Mouse (Mus musculus) natural killer cell, adult 2 months (primary cell): ENCODE measurements at regions not wholly inside any gene's neighbourhood (a gene's known extent, or its start where the extent isn't known, plus 50 kb on each side); places are given as distances from the start of the nearest gene placed in this dataset.

Source experiments
- DNase-seq, 2 experiments: peaks; one replicate each; pipeline ENCODE4 v3.0.0; 2022; ENCODE audit warnings: low spot score in 2 of 2

DNA sequence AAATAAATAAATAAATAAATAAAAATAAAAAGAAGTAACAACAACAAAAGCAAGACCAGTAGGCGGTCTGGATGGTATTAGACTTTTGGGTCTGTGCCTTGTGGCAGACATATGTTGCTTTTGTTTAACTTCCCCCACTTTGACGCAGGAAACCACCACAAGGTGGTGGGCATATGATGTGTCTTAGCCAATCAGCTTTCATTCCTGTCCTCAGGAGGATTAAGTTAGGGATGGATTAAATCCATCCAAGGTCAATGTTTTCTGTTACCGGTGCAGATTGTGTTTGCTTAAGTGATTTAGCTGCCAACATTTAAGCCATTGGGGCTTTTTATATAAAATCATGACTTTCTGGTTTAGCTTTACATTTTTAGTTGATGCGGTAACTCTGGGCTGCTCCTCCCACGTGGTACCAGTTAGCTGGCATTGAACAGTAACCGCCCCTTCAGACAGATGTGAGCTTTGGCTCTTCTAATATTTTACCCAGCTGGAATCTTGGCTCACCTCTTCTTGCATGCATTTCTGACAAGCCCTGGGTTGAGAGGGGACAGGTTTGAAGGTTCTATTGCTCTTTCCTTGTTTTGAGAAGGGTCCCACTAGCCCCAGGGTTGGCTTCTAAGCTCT lies 121.0 kb upstream of the Xylt1 start:
- DNase-seq: no peak

DNA sequence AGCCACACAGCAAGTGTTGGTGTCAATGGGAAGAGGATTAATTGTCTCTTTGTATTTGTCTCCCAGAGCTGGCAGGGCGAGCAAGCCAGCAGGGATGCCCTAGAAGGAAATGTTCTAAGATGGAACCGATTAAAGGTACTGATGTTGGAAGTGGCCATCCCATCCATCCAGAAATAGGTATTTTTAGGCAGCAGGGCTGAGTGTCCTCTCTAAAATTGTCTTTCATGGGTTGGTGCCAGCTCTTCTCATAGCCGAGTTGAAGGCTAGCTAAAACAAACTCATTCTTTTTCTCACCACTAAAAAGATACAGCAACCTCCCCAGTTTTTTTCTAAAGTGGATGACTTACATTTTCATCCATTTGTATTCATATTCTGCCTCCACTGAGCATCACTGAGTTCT lies 120.2 kb upstream of the Xylt1 start:
- DNase-seq: no peak

DNA sequence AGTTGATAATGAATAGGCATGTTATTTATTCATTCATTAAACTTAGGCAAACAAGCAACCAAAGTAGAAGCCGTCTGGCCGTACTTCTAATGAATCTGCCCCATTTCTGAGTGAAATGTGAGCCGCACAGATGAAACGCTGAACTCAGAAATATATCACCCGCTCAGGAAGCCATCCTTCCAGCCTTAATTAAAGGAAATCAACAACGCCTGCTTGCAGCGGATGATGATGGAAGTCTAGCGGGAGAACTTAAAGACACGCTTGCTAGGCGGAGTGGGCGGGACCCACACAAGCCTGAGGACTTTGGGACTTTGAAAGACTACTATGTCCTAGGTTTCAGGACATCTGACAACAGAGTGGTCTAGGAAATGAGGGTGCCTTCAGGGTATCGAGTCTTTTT lies 117.7 kb upstream of the Xylt1 start:
- no peak for DNase-seq

- DNase-seq: no peak
These were observed 116.4 kb upstream of the Xylt1 start for GRCm38 (mm10) chr7:117264341-117264740.

- no peak for DNase-seq
These were observed 112.7 kb upstream of the Xylt1 start for GRCm38 (mm10) chr7:117268096-117268495.

GRCm38 (mm10) chr7:117269263-117269897 lies 111.4 kb upstream of the Xylt1 start:
- DNase-seq: no peak

DNA sequence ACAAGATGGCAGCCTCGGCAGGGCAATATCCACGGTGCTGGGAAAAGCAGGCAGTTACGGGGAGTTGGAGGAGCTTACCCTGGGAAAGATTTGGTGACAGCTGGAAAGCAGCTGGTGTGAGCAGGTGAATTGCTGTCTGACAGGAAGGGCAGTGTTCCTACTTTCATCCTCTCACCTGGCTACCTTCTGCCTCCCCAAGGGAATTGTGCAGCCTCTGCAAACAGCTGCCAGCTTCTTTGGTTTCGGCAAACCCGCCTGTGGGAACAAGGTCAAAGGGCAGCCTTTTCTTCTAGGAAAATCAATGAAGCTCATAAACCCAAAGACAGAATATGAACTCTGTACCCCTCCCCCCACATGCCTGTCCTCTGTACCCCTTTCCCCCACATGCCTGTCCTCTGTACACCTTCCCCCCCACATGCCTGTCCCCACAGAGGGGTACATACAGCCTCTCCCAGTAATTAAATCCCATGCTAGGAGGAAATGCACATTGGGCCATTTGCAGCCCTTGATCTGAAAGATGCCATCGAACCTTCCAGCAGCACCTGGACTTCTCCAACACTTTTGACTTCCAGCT lies 102.3 kb upstream of the Xylt1 start:
- DNase-seq: no peak

GRCm38 (mm10) chr7:117282194-117282593 lies 98.6 kb upstream of the Xylt1 start:
- no peak for DNase-seq

DNA sequence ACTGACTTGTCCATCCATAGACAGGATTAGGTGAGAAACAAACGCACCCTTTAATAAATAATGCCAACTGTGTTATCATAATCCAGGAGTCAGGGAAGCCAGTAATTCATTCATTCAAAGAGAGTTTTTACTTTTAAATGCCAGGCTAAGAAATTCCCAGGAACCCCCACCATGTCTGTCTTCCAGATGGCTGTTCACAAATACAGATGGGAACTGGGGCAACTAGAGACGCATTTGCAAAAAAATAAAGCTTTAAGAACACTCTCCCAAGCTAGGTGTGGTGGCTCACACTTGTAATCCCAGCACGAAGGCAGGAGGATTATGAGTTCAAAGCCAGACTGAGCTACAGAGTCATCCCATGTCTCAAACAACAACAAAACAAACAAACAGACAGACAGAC lies 95.6 kb upstream of the Xylt1 start:
- DNase-seq: no peak

DNA sequence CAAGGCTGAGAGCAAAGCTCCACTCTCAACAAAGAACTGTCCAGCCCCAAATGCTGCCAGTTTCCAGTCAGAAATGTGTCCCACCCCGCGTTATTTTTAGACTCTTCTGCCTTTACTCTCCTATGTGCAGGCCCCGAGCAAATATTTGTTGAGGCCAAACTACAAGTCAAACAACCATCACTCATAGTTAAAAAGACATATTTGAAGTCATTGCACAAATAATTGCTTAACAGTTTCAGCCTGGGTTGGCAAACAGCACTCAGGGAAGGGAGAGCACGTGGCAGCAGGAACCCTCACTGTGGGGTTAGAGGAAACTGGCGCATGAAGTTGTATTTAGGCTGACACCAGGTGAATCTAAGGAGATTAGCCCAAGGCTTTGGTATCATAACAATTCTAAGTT lies 94.8 kb upstream of the Xylt1 start:
- DNase-seq: no peak

GRCm38 (mm10) chr7:117303705-117304104 lies 77.1 kb upstream of the Xylt1 start:
- no peak for DNase-seq

DNA sequence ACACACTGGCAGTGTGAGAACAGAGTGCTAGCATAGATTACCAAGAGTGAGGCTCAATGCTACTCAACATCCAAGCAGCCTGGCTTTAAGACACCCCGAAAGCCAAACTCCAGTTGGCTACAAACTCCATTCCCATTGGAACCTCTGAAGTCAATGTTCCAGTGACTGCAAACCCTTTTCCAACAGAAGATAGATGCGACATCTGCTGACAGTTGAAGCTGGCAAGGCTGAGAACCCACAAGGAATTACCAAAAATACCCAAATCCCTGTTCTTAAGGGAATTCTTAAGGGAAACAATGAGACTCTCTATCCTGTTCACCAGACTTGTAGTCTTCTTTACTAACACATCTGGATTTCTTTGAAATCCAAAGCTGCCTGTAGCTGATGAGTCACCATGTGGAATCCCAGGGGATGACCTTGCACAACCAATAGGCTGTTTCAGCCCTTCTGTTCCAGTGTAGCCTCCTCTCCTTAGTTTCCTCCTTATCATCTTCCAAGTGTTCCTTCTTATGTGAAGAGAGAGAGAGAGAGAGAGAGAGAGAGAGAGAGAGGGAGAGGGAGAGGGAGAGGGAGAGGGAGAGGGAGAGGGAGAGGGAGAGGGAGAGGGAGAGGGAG lies 70.1 kb upstream of the Xylt1 start:
- no peak for DNase-seq

DNA sequence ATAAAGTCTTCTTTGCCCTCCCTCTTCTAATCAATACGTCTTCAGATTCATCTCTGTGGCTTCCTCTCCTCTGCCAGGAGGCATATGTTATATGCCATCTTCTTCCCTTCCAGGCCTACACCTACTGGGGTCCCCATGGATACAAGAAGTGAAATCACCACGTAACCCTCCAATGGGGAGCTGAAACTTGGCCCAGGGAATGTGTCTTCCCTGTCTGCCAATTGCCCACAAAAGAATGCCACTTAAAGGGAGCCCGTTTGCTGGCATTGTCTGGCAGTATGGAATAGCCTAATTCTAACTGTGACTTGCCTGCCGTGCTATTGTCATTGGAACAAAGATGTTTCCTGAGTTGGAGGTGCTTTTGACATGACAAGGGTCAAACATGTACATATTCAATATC lies 69.5 kb upstream of the Xylt1 start:
- DNase-seq: no peak

DNA sequence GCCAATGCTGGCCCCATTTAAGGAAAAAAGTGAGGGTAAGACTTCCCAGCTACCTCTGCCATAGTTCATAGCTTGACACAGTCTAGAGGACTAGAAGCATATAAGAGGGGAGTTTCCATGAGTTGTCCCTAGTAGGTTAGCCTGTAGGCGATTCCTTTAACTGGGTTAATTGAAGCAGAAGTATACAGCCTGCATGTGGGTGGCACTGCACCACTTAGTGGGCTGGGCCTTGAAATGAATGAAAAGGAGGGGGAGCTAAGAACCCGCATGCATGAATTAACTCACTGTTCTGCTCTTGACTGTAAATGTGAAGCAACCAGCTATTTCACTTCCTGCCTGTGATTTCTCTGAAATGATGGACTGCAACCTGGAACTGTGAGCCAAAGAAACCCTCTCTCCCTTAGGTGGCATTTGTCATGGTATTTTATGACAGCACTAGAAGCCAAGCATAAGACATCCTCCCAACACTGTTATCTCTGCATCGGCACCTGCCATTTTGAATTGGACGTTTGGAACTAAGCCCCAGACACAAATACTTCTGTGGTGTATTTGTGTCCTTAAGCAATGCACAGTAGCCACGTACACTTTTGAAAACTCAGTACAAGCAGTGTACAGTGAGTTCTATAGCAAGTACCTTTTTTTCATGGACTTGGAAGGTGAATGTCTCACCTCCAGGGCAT lies 64.5 kb upstream of the Xylt1 start:
- DNase-seq: no peak

DNA sequence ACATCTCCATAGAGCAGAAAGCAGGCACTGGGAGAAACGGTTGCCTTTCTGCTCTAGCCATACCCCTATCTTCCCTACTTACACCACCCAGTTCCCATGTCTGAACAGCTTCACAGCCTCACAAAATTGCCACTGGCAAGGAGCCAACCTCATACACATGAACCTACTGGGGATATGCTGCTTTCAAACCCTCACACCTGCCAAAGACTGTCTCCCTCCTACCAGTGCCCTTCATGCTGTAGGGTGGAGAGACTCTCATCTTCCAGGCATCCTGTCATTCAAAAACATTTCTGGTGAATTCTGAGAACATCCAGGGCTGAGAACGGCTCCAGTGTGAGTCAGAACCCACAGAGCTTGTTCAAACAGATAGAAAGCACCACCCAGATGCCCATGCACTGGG lies 63.4 kb upstream of the Xylt1 start:
- DNase-seq: no peak

GRCm38 (mm10) chr7:117320552-117320951 lies 60.2 kb upstream of the Xylt1 start:
- DNase-seq: no peak
